In the genomic region with DNA sequence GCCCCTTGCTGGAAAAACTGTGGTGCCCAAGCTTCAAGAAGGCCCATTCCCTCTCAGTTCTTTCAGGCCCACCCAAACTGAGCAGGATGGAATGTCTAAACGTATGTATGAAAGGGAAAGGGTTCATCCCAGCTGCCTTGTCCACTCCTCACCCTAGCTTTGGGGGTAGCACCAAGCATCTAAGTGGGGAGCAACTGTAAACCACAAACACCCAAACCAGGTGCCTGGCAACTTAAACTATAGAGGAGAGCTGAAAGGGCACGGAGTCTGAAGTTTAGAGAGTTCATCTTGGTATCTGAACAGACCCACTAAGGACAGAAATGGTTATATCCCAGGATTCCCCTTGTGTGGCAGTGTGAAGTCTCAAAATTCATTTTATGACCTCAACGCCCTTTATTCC, we compare ENCODE assay signal across 8 mouse cellular contexts.
DNase-seq lines count a peak whose midpoint lies in the region; ATAC-seq and TF ChIP-seq lines count a peak whose summit lies in the region.

No protein-coding gene starts in this region.

- TF ChIP-seq CTCF in cortical plate, adult 2 months (IDR thresholded peaks at IDR 0.05; ENCODE audit: extremely low read depth, insufficient read depth, low read length): no peak

- no peak for TF ChIP-seq POLR2A in cortical plate, adult 2 months (IDR thresholded peaks at IDR 0.05; ENCODE audit: extremely low read depth, insufficient read depth, low read length)

- no peaks in the 10 kb centered on the region for H3K27me3 ChIP-seq in erythroblast, embryonic 14.5 days (ENCODE audit: control insufficient read depth)
- H3K27me3 ChIP-seq in hindbrain, embryonic 15.5 days: no peaks in the 10 kb centered on the region
- no peaks in the 10 kb centered on the region for H3K27me3 ChIP-seq in midbrain, embryonic 16.5 days (ENCODE audit: control insufficient read depth, insufficient read depth, low read depth, low read length)

- H3K4me2 ChIP-seq in hindbrain, embryonic 15.5 days: peak overlapping the region; percentile 86
- peak overlapping the region; percentile 83 for H3K4me2 ChIP-seq in midbrain, embryonic 16.5 days (ENCODE audit: low read length)

- no peaks in the 10 kb centered on the region for H3K36me3 ChIP-seq in erythroblast, embryonic 14.5 days (ENCODE audit: control insufficient read depth)
- H3K36me3 ChIP-seq in hindbrain, embryonic 15.5 days: no peaks in the 10 kb centered on the region
- H3K36me3 ChIP-seq in midbrain, embryonic 16.5 days (ENCODE audit: control insufficient read depth, insufficient read depth, low read length): no peaks in the 10 kb centered on the region

- peak overlapping the region; percentile 74 for H3K4me3 ChIP-seq in erythroblast, embryonic 14.5 days (replicated peaks)
- no peak overlapping the region; the same call in 1 of the 2 replicates for H3K4me3 ChIP-seq in cortical plate, adult 2 months (ENCODE audit: insufficient read depth, low read length)
- peak overlapping the region; percentile 41 for H3K4me3 ChIP-seq in hindbrain, embryonic 15.5 days
- peak overlapping the region; percentile 39 for H3K4me3 ChIP-seq in midbrain, embryonic 16.5 days (ENCODE audit: low read depth, low read length)

- peaks cover 36% of the 10 kb centered on the region for H3K4me1 ChIP-seq in erythroblast, embryonic 14.5 days (ENCODE audit: control insufficient read depth)
- peaks cover 7% of the 10 kb centered on the region for H3K4me1 ChIP-seq in cortical plate, adult 2 months (ENCODE audit: control insufficient read depth, insufficient read depth, low read length)
- H3K4me1 ChIP-seq in hindbrain, embryonic 15.5 days (replicated peaks): peaks cover 53% of the 10 kb centered on the region
- peaks cover 39% of the 10 kb centered on the region for H3K4me1 ChIP-seq in midbrain, embryonic 16.5 days (ENCODE audit: control insufficient read depth, insufficient read depth, low read length)

- no peaks in the 10 kb centered on the region for H3K9me3 ChIP-seq in erythroblast, embryonic 14.5 days (ENCODE audit: control insufficient read depth, low read length)
- H3K9me3 ChIP-seq in hindbrain, embryonic 15.5 days: no peaks in the 10 kb centered on the region
- no peaks in the 10 kb centered on the region for H3K9me3 ChIP-seq in midbrain, embryonic 16.5 days (replicated peaks; ENCODE audit: control insufficient read depth, low read length, poor library complexity, severe bottlenecking)

- WGBS in hindbrain, embryonic 15.5 days: 23% methylated on average over 3 of the region's 3 CpGs
- WGBS in midbrain, embryonic 16.5 days: 24% methylated on average over 3 of the region's 3 CpGs

- DNase-seq in cerebellum, adult 8-10 months: no peak
- no peak for DNase-seq in frontal cortex, adult 2 months (ENCODE audit: extremely low spot score in 1 of 2, low spot score in 1 of 2)
- no peak for DNase-seq in embryo, embryonic 9.5 days (ENCODE audit: extremely low spot score)

- ATAC-seq in erythroblast, adult 5-6 weeks (replicated peaks; ENCODE audit: low FRiP score, poor library complexity, severe bottlenecking): no peak
- ATAC-seq in hindbrain, embryonic 15.5 days (ENCODE audit: low FRiP score, low read depth): no peak
- ATAC-seq in midbrain, embryonic 16.5 days: no peak

- peak overlapping the region; percentile 79 for H3K27ac ChIP-seq in cortical plate, adult 2 months (ENCODE audit: insufficient read depth, low read length)
- H3K27ac ChIP-seq in hindbrain, embryonic 15.5 days (replicated peaks): peak overlapping the region; percentile 98
- peak overlapping the region; percentile 96 for H3K27ac ChIP-seq in midbrain, embryonic 16.5 days (ENCODE audit: low read length)

- peak overlapping the region; percentile 40; the same call in 1 of the 2 replicates for H3K9ac ChIP-seq in hindbrain, embryonic 15.5 days
- peak overlapping the region; percentile 63 for H3K9ac ChIP-seq in midbrain, embryonic 16.5 days (ENCODE audit: low read depth, low read length)
